ENCODE assay signal across 10 mouse cellular contexts in genomic region chr4:41760911-41761310, GRCm38 (mm10). TPM values are rescaled to one million over a fixed set of nuclear protein-coding genes. Genes with fewer than 3 reads are reported as not detected.
DNase-seq lines count a peak whose midpoint lies in the region; ATAC-seq lines count a peak whose summit lies in the region.
"Had no signal": no experiment of that assay in that cellular context is flagged by ENCODE, and none has a peak within 500 bp of the region (broad histone marks: within the 10 kb centered on the region; RNA-seq: fewer than 3 reads in every experiment).

No protein-coding gene starts in this region.

- peak overlapping the region; percentile 41 for H3K4me3 ChIP-seq in kidney, embryonic 14.5 days (ENCODE audit: low read length)
- H3K4me3 ChIP-seq in embryonic facial prominence, embryonic 11.5 days (ENCODE audit: low read depth, low read length): peak overlapping the region; percentile 40
- H3K4me3 ChIP-seq in hindbrain, embryonic 13.5 days: peak overlapping the region; percentile 40
- peak overlapping the region; percentile 43 for H3K4me3 ChIP-seq in midbrain, embryonic 12.5 days

- no peak for ATAC-seq in kidney, embryonic 14.5 days (ENCODE audit: low FRiP score, low TSS enrichment)
- 0 out of 2 replicates have a peak, but pooled peaks have one; percentile 12 for ATAC-seq in embryonic facial prominence, embryonic 11.5 days (replicated peaks; ENCODE audit: insufficient number of reproducible peaks, low FRiP score, low TSS enrichment, low read depth)
- peak; percentile 40 for ATAC-seq in hindbrain, embryonic 13.5 days (ENCODE audit: low FRiP score)
- no peak for ATAC-seq in midbrain, embryonic 12.5 days (ENCODE audit: low FRiP score, low read depth)
- ATAC-seq in megakaryocyte progenitor cell, adult 5-6 weeks (replicated peaks; ENCODE audit: poor library complexity): no peak

- WGBS in kidney, embryonic 14.5 days: 62% methylated on average over 4 of the region's 4 CpGs
- 74% methylated on average over 4 of the region's 4 CpGs for WGBS in embryonic facial prominence, embryonic 11.5 days
- 90% methylated on average over 4 of the region's 4 CpGs for WGBS in hindbrain, embryonic 13.5 days
- 90% methylated on average over 4 of the region's 4 CpGs for WGBS in midbrain, embryonic 12.5 days

- peaks cover 28% of the 10 kb centered on the region for H3K4me1 ChIP-seq in kidney, embryonic 14.5 days (ENCODE audit: control insufficient read depth, insufficient read depth, low read length)
- peaks cover 5% of the 10 kb centered on the region for H3K4me1 ChIP-seq in embryonic facial prominence, embryonic 11.5 days (ENCODE audit: control insufficient read depth, insufficient read depth, low read length)
- peaks cover 40% of the 10 kb centered on the region for H3K4me1 ChIP-seq in hindbrain, embryonic 13.5 days (replicated peaks)
- peaks cover 39% of the 10 kb centered on the region for H3K4me1 ChIP-seq in midbrain, embryonic 12.5 days

- peak overlapping the region; percentile 87; the same call in 1 of the 2 replicates for H3K27ac ChIP-seq in kidney, embryonic 14.5 days (ENCODE audit: low read depth, low read length)
- H3K27ac ChIP-seq in embryonic facial prominence, embryonic 11.5 days (replicated peaks; ENCODE audit: low read depth, low read length): peak overlapping the region; percentile 95
- H3K27ac ChIP-seq in hindbrain, embryonic 13.5 days: peak overlapping the region; percentile 56
- H3K27ac ChIP-seq in midbrain, embryonic 12.5 days (replicated peaks): peak overlapping the region; percentile 52; the same call in 1 of the 2 replicates

- H3K27me3 ChIP-seq in kidney, embryonic 14.5 days (ENCODE audit: control insufficient read depth, insufficient read depth, low read length): no peaks in the 10 kb centered on the region
- no peaks in the 10 kb centered on the region for H3K27me3 ChIP-seq in embryonic facial prominence, embryonic 11.5 days (ENCODE audit: control insufficient read depth, insufficient read depth, low read length)
- no peaks in the 10 kb centered on the region for H3K27me3 ChIP-seq in hindbrain, embryonic 13.5 days
- no peaks in the 10 kb centered on the region for H3K27me3 ChIP-seq in midbrain, embryonic 12.5 days
- H3K27me3 ChIP-seq: Patski had no signal

- DNase-seq in kidney, postnatal 25 days: no peak
- DNase-seq in embryonic facial prominence, embryonic 11.5 days (ENCODE audit: low spot score): no peak
- no peak for DNase-seq in yolk sac, embryonic 10.5 days (ENCODE audit: low spot score)
- no peak for DNase-seq in layer of hippocampus, postnatal 10 days (ENCODE audit: low spot score in 2 of 2)

- no peaks in the 10 kb centered on the region for H3K9me3 ChIP-seq in kidney, embryonic 14.5 days (ENCODE audit: control insufficient read depth, low read length)
- H3K9me3 ChIP-seq in embryonic facial prominence, embryonic 11.5 days (replicated peaks; ENCODE audit: control insufficient read depth, low read length): no peaks in the 10 kb centered on the region
- no peaks in the 10 kb centered on the region for H3K9me3 ChIP-seq in hindbrain, embryonic 13.5 days
- H3K9me3 ChIP-seq in midbrain, embryonic 12.5 days: no peaks in the 10 kb centered on the region

- H3K36me3 ChIP-seq in kidney, embryonic 14.5 days (ENCODE audit: control insufficient read depth, insufficient read depth, low read length): peaks cover 11% of the 10 kb centered on the region; the same call in 1 of the 2 replicates
- no peaks in the 10 kb centered on the region for H3K36me3 ChIP-seq in embryonic facial prominence, embryonic 11.5 days (replicated peaks; ENCODE audit: control insufficient read depth, insufficient read depth, low read depth, low read length)
- peaks cover 7% of the 10 kb centered on the region for H3K36me3 ChIP-seq in hindbrain, embryonic 13.5 days
- H3K36me3 ChIP-seq in midbrain, embryonic 12.5 days: no peaks in the 10 kb centered on the region

- H3K9ac ChIP-seq in kidney, embryonic 14.5 days (ENCODE audit: low read depth, low read length): peak overlapping the region; percentile 58
- peak overlapping the region; percentile 55 for H3K9ac ChIP-seq in embryonic facial prominence, embryonic 11.5 days (replicated peaks; ENCODE audit: low read length)
- peak overlapping the region; percentile 74 for H3K9ac ChIP-seq in hindbrain, embryonic 13.5 days
- peak overlapping the region; percentile 62 for H3K9ac ChIP-seq in midbrain, embryonic 12.5 days (replicated peaks)

- H3K4me2 ChIP-seq in kidney, embryonic 14.5 days (replicated peaks; ENCODE audit: low read depth, low read length): peak overlapping the region; percentile 58
- peak overlapping the region; percentile 54 for H3K4me2 ChIP-seq in embryonic facial prominence, embryonic 11.5 days (ENCODE audit: low read depth, low read length)
- peak overlapping the region; percentile 61 for H3K4me2 ChIP-seq in hindbrain, embryonic 13.5 days
- H3K4me2 ChIP-seq in midbrain, embryonic 12.5 days (replicated peaks): peak overlapping the region; percentile 64

RNA-seq across cellular contexts. Expression of gene Sigmar1, which starts 5.0 kb away (rescaled TPM):
- polyA plus RNA-seq in kidney, embryonic 14.5 days (2014; fragmentation: Nextera tagmentation; extraction: Ambion mirVana): 80.8 and 92.2 TPM in 2 replicates
- polyA plus RNA-seq in embryonic facial prominence, embryonic 11.5 days (2014; fragmentation: Nextera tagmentation; extraction: Ambion mirVana): 73.4 and 83.8 TPM in 2 replicates
- 58.9 and 62.0 TPM in 2 replicates for polyA plus RNA-seq in hindbrain, embryonic 13.5 days (2015; fragmentation: Nextera tagmentation; extraction: Ambion mirVana)
- 50.4 and 55.3 TPM in 2 replicates for polyA plus RNA-seq in midbrain, embryonic 12.5 days (2016; fragmentation: Nextera tagmentation; extraction: Ambion mirVana)
- total RNA-seq in megakaryocyte progenitor cell, adult 5-6 weeks (2015): 60.8 and 66.4 TPM in 2 replicates
- 68.0 and 76.3 TPM in 2 replicates for total RNA-seq in megakaryocyte progenitor cell, adult 5-6 weeks (2017)
- 10 to 100 TPM; 41.0 to 49.1 TPM for total RNA-seq in layer of hippocampus, postnatal 10 days (2021)

RNA-seq across cellular contexts. Expression of gene Galt, which starts 5.9 kb away (rescaled TPM):
- 35.0 and 42.1 TPM in 2 replicates for polyA plus RNA-seq in kidney, embryonic 14.5 days (2014; fragmentation: Nextera tagmentation; extraction: Ambion mirVana)
- polyA plus RNA-seq in embryonic facial prominence, embryonic 11.5 days (2014; fragmentation: Nextera tagmentation; extraction: Ambion mirVana): 35.1 and 37.5 TPM in 2 replicates
- polyA plus RNA-seq in hindbrain, embryonic 13.5 days (2015; fragmentation: Nextera tagmentation; extraction: Ambion mirVana): 36.6 and 42.8 TPM in 2 replicates
- 22.0 and 25.5 TPM in 2 replicates for polyA plus RNA-seq in midbrain, embryonic 12.5 days (2016; fragmentation: Nextera tagmentation; extraction: Ambion mirVana)
- total RNA-seq in megakaryocyte progenitor cell, adult 5-6 weeks (2015): 31.5 and 34.7 TPM in 2 replicates
- 26.1 and 36.4 TPM in 2 replicates for total RNA-seq in megakaryocyte progenitor cell, adult 5-6 weeks (2017)
- total RNA-seq in layer of hippocampus, postnatal 10 days (2021): 10 to 100 TPM; 49.0 to 51.1 TPM

RNA-seq across cellular contexts. Expression of gene Ccl27a, which starts 13.1 kb away (rescaled TPM):
- 36.5 and 42.3 TPM in 2 replicates for polyA plus RNA-seq in kidney, embryonic 14.5 days (2014; fragmentation: Nextera tagmentation; extraction: Ambion mirVana)
- 47.7 and 49.3 TPM in 2 replicates for polyA plus RNA-seq in embryonic facial prominence, embryonic 11.5 days (2014; fragmentation: Nextera tagmentation; extraction: Ambion mirVana)
- 256 and 261 TPM in 2 replicates for polyA plus RNA-seq in hindbrain, embryonic 13.5 days (2015; fragmentation: Nextera tagmentation; extraction: Ambion mirVana)
- 119 and 134 TPM in 2 replicates for polyA plus RNA-seq in midbrain, embryonic 12.5 days (2016; fragmentation: Nextera tagmentation; extraction: Ambion mirVana)
- 7.9 and 9.8 TPM in 2 replicates for total RNA-seq in megakaryocyte progenitor cell, adult 5-6 weeks (2015)
- 8.9 and 11.6 TPM in 2 replicates for total RNA-seq in megakaryocyte progenitor cell, adult 5-6 weeks (2017)
- total RNA-seq in layer of hippocampus, postnatal 10 days (2021): 100 to 1,000 TPM; 141 to 191 TPM

RNA-seq across cellular contexts. Expression of gene Arid3c, which starts 30.0 kb away (rescaled TPM):
- 0.12 TPM in 1 of 2 replicates, not detected in the other for polyA plus RNA-seq in kidney, embryonic 14.5 days (2014; fragmentation: Nextera tagmentation; extraction: Ambion mirVana)
- polyA plus RNA-seq in embryonic facial prominence, embryonic 11.5 days (2014; fragmentation: Nextera tagmentation; extraction: Ambion mirVana): 0.42 TPM in 1 of 2 replicates, not detected in the other
- polyA plus RNA-seq in hindbrain, embryonic 13.5 days (2015; fragmentation: Nextera tagmentation; extraction: Ambion mirVana): 1.1 and 2.2 TPM in 2 replicates
- 0.26 and 0.54 TPM in 2 replicates for polyA plus RNA-seq in midbrain, embryonic 12.5 days (2016; fragmentation: Nextera tagmentation; extraction: Ambion mirVana)
- total RNA-seq in megakaryocyte progenitor cell, adult 5-6 weeks (2015): not detected in 2 replicates
- total RNA-seq in megakaryocyte progenitor cell, adult 5-6 weeks (2017): not detected in 2 replicates
- total RNA-seq in layer of hippocampus, postnatal 10 days (2021): not detected
- total RNA-seq: common myeloid progenitor, adult 5-6 weeks had no signal

RNA-seq across cellular contexts. Expression of gene Dctn3, which starts 37.9 kb away (rescaled TPM):
- polyA plus RNA-seq in kidney, embryonic 14.5 days (2014; fragmentation: Nextera tagmentation; extraction: Ambion mirVana): 107 and 114 TPM in 2 replicates
- 119 and 128 TPM in 2 replicates for polyA plus RNA-seq in embryonic facial prominence, embryonic 11.5 days (2014; fragmentation: Nextera tagmentation; extraction: Ambion mirVana)
- polyA plus RNA-seq in hindbrain, embryonic 13.5 days (2015; fragmentation: Nextera tagmentation; extraction: Ambion mirVana): 301 and 303 TPM in 2 replicates
- polyA plus RNA-seq in midbrain, embryonic 12.5 days (2016; fragmentation: Nextera tagmentation; extraction: Ambion mirVana): 184 and 185 TPM in 2 replicates
- 57.9 and 75.6 TPM in 2 replicates for total RNA-seq in megakaryocyte progenitor cell, adult 5-6 weeks (2015)
- total RNA-seq in megakaryocyte progenitor cell, adult 5-6 weeks (2017): 73.4 and 94.6 TPM in 2 replicates
- total RNA-seq in layer of hippocampus, postnatal 10 days (2021): 100 to 1,000 TPM; 142 to 158 TPM

Comparison
In these comparisons a context has a peak if more than half of its experiments do, and no peak if none do; other contexts are left out.
1. ATAC-seq: peak in embryonic facial prominence, embryonic 11.5 days (single experiment) and hindbrain, embryonic 13.5 days (single experiment); none in kidney, embryonic 14.5 days (single experiment), midbrain, embryonic 12.5 days (single experiment) and megakaryocyte progenitor cell, adult 5-6 weeks (single experiment).
2. Peak in every context shown above with its lines, with median percentiles within 50 percentile points of each other: H3K27ac ChIP-seq, H3K4me2 ChIP-seq, H3K4me3 ChIP-seq and H3K9ac ChIP-seq.